Mouse (Mus musculus) myocyte (in vitro differentiated cells): Measurements from ENCODE around the gene Spns2. TPM values are rescaled to one million over a fixed set of nuclear protein-coding genes. Genes with fewer than 3 reads are reported as not detected.

Source experiments
- H3K27me3 ChIP-seq: one replicate; pipeline ENCODE4 v1.6.1; 2011; ENCODE audit not compliant: control insufficient read depth, insufficient read depth, insufficient read length
- H3K36me3 ChIP-seq: one replicate; pipeline ENCODE4 v1.6.1; 2011; ENCODE audit not compliant: control insufficient read depth, insufficient read depth
- H3K4me2 ChIP-seq: one replicate; pipeline ENCODE4 v1.6.1; 2011; ENCODE audit warnings: low read depth, control low read depth
- H3K4me3 ChIP-seq: one replicate; pipeline ENCODE4 v1.5.1; 2011; ENCODE audit warnings: mild to moderate bottlenecking, control low read depth, moderate library complexity
- H3K79me2 ChIP-seq: one replicate; pipeline ENCODE4 v1.6.1; 2011; ENCODE audit not compliant: control insufficient read depth, insufficient read depth
- H3ac ChIP-seq: one replicate; pipeline ENCODE4 v1.6.1; 2011; ENCODE audit not compliant: control insufficient read depth, insufficient read length
- CEBPB ChIP-seq: IDR thresholded peaks from 2 replicates; pipeline ENCODE4 v1.6.1; 2011; ENCODE audit warnings: mild to moderate bottlenecking, moderate library complexity; ENCODE audit not compliant: poor library complexity, insufficient read depth, severe bottlenecking
- E2F4 ChIP-seq: IDR thresholded peaks from one replicate; pipeline ENCODE4 v1.6.1; 2011; ENCODE audit warnings: mild to moderate bottlenecking, control low read depth, moderate library complexity; ENCODE audit not compliant: insufficient read depth
- MAX ChIP-seq: IDR thresholded peaks from one replicate; pipeline ENCODE4 v1.6.1; 2011; ENCODE audit warnings: low read depth, mild to moderate bottlenecking, control low read depth
- MYOD1 ChIP-seq, 3 experiments: IDR thresholded peaks; one replicate each; pipeline ENCODE4 v1.6.1; 2011; ENCODE audit warnings: control low read depth in 2 of 3, low read depth in 2 of 3, mild to moderate bottlenecking in 2 of 3, moderate library complexity in 1 of 3; ENCODE audit not compliant: insufficient read length in 2 of 3, control insufficient read depth in 1 of 3
- MYOG ChIP-seq, 3 experiments: IDR thresholded peaks; one replicate each; pipeline ENCODE4 v1.6.1; 2011; ENCODE audit warnings: control low read depth in 2 of 3, low read depth in 2 of 3, mild to moderate bottlenecking in 2 of 3; ENCODE audit not compliant: insufficient read length in 2 of 3, control insufficient read depth in 1 of 3, insufficient read depth in 1 of 3
- POLR2A ChIP-seq: IDR thresholded peaks from one replicate; pipeline ENCODE4 v1.6.1; 2011; ENCODE audit warnings: low read depth, mild to moderate bottlenecking, control low read depth, moderate library complexity; ENCODE audit not compliant: insufficient read length
- POLR2AphosphoS2 ChIP-seq: IDR thresholded peaks from one replicate; pipeline ENCODE4 v1.6.1; 2011; ENCODE audit warnings: low read depth, control low read depth; ENCODE audit not compliant: insufficient read length
- REST ChIP-seq: IDR thresholded peaks from one replicate; pipeline ENCODE4 v1.6.1; 2011; ENCODE audit warnings: mild to moderate bottlenecking, control low read depth, moderate library complexity; ENCODE audit not compliant: insufficient read depth, insufficient read length
- SRF ChIP-seq: IDR thresholded peaks from one replicate; pipeline ENCODE4 v1.6.1; 2011; ENCODE audit warnings: low read depth; ENCODE audit not compliant: control insufficient read depth, insufficient read length
- TCF12 ChIP-seq: IDR thresholded peaks from one replicate; pipeline ENCODE4 v1.6.1; 2011; ENCODE audit warnings: mild to moderate bottlenecking, control low read depth; ENCODE audit not compliant: poor library complexity, insufficient read depth, severe bottlenecking
- TCF3 ChIP-seq: IDR thresholded peaks from one replicate; pipeline ENCODE4 v1.6.1; 2011; ENCODE audit warnings: low read depth, control low read depth; ENCODE audit not compliant: insufficient read length
- USF1 ChIP-seq: IDR thresholded peaks from one replicate; pipeline ENCODE4 v1.6.1; 2011; ENCODE audit warnings: low read depth, mild to moderate bottlenecking, control low read depth, moderate library complexity
- polyA plus RNA-seq: library from polyadenylated mRNA; unstranded; fragments of >200 nt; fragmentation: generic; extraction: Trizol; gene quantifications from one replicate; pipeline ENCODE4 v1.2.1, GENCODE M21; 2012; ENCODE audit warnings: missing spikeins

The Spns2 gene
- polyA plus RNA-seq, 1 experiment: 0.10 TPM

- no peaks in the 10 kb centered on the region for H3K27me3 ChIP-seq
- no peak overlapping the region for H3K4me3 ChIP-seq
- TF ChIP-seq POLR2AphosphoS2: no peak
- TF ChIP-seq CEBPB: no peak
- no peak for TF ChIP-seq POLR2A
- TF ChIP-seq E2F4: no peak
- TF ChIP-seq SRF: no peak
- no peak for TF ChIP-seq REST
- no peak for TF ChIP-seq MYOG (IDR thresholded peaks at IDR 0.05; ENCODE audit: control insufficient read depth in 1 of 3, insufficient read depth in 1 of 3, insufficient read length in 2 of 3, low read depth in 2 of 3)
- no peak for TF ChIP-seq TCF12
- TF ChIP-seq MAX: no peak
- TF ChIP-seq USF1: no peak
- no peak for TF ChIP-seq MYOD1 (IDR thresholded peaks at IDR 0.05; ENCODE audit: control insufficient read depth in 1 of 3, insufficient read length in 2 of 3, low read depth in 2 of 3)
- no peak for TF ChIP-seq TCF3
- no peaks in the 10 kb centered on the region for H3K79me2 ChIP-seq
- H3K36me3 ChIP-seq: no peaks in the 10 kb centered on the region
- no peak overlapping the region for H3ac ChIP-seq
- H3K4me2 ChIP-seq: no peak overlapping the region
Measured at GRCm38 (mm10) chr11:72425201-72425600, 64.5 kb downstream of the Spns2 start.

GRCm38 (mm10) chr11:72423686-72424085 is 66.0 kb downstream of the Spns2 start:
- no peak for TF ChIP-seq POLR2A
- peak in 1 of 3 experiments; percentile 47 for TF ChIP-seq MYOG (IDR thresholded peaks at IDR 0.05; ENCODE audit: control insufficient read depth in 1 of 3, insufficient read depth in 1 of 3, insufficient read length in 2 of 3, low read depth in 2 of 3)
- TF ChIP-seq MYOD1 (IDR thresholded peaks at IDR 0.05; ENCODE audit: control insufficient read depth in 1 of 3, insufficient read length in 2 of 3, low read depth in 2 of 3): peak in 2 of 3 experiments; percentile 22 to 77
- H3K27me3 ChIP-seq: no peaks in the 10 kb centered on the region
- H3K4me3 ChIP-seq: no peak overlapping the region
- H3K79me2 ChIP-seq: no peaks in the 10 kb centered on the region
- H3K4me2 ChIP-seq: no peak overlapping the region
- H3K36me3 ChIP-seq: no peaks in the 10 kb centered on the region
- H3ac ChIP-seq: no peak overlapping the region

GRCm38 (mm10) chr11:72421518-72422278 is 68.0 kb downstream of the Spns2 start:
- no peaks in the 10 kb centered on the region for H3K79me2 ChIP-seq
- no peaks in the 10 kb centered on the region for H3K36me3 ChIP-seq
- peaks cover 5% of the 10 kb centered on the region for H3K27me3 ChIP-seq
- TF ChIP-seq MYOD1 (IDR thresholded peaks at IDR 0.05; ENCODE audit: control insufficient read depth in 1 of 3, insufficient read length in 2 of 3, low read depth in 2 of 3): no peak
- no peak for TF ChIP-seq SRF
- no peak for TF ChIP-seq TCF12
- TF ChIP-seq TCF3: no peak
- no peak for TF ChIP-seq MYOG (IDR thresholded peaks at IDR 0.05; ENCODE audit: control insufficient read depth in 1 of 3, insufficient read depth in 1 of 3, insufficient read length in 2 of 3, low read depth in 2 of 3)
- no peak for TF ChIP-seq CEBPB
- no peak for TF ChIP-seq E2F4
- TF ChIP-seq REST: no peak
- no peak for TF ChIP-seq POLR2AphosphoS2
- TF ChIP-seq USF1: no peak
- no peak overlapping the region for H3ac ChIP-seq
- no peak overlapping the region for H3K4me3 ChIP-seq
- H3K4me2 ChIP-seq: no peak overlapping the region

GRCm38 (mm10) chr11:72420460-72421122 is 69.1 kb downstream of the Spns2 start:
- Histone ChIP-seq H3K79me2 (no peaks in the 10 kb centered on the region), H3K4me2 (no peak overlapping the region), H3K27me3 (peaks cover 5% of the 10 kb centered on the region), H3K4me3 (no peak overlapping the region), H3K36me3 (no peaks in the 10 kb centered on the region), H3ac (no peak overlapping the region)
- TF ChIP-seq E2F4: no peak
- no peak for TF ChIP-seq POLR2A
- no peak for TF ChIP-seq TCF3
- no peak for TF ChIP-seq SRF
- no peak for TF ChIP-seq REST
- no peak for TF ChIP-seq MYOG (IDR thresholded peaks at IDR 0.05; ENCODE audit: control insufficient read depth in 1 of 3, insufficient read depth in 1 of 3, insufficient read length in 2 of 3, low read depth in 2 of 3)
- TF ChIP-seq POLR2AphosphoS2: no peak
- TF ChIP-seq CEBPB: no peak
- TF ChIP-seq MAX: no peak

- peak in 1 of 3 experiments; percentile 30 for TF ChIP-seq MYOG (IDR thresholded peaks at IDR 0.05; ENCODE audit: control insufficient read depth in 1 of 3, insufficient read depth in 1 of 3, insufficient read length in 2 of 3, low read depth in 2 of 3)
- no peak for TF ChIP-seq POLR2AphosphoS2
- Histone ChIP-seq H3K79me2 (no peaks in the 10 kb centered on the region), H3K4me2 (no peak overlapping the region), H3ac (no peak overlapping the region), H3K4me3 (no peak overlapping the region), H3K36me3 (no peaks in the 10 kb centered on the region), H3K27me3 (peaks cover 17% of the 10 kb centered on the region)
Measured at GRCm38 (mm10) chr11:72419006-72419405, 70.7 kb downstream of the Spns2 start.
